Mouse (Mus musculus): ENCODE measurements around the gene Pm20d2.

The Pm20d2 gene

GRCm38 (mm10) chr4:33189735-33190036, at the start of gene Pm20d2:
Pm20d2 (minus strand) TSS chr4:33189737.
- DNase-seq (ENCODE audit: low spot score in 2 of 2): no peak

GRCm38 (mm10) chr4:33230881-33231280, 41.3 kb upstream of the Pm20d2 start:
- no peak for DNase-seq (ENCODE audit: low spot score in 2 of 2)

- no peak for DNase-seq (ENCODE audit: low spot score in 2 of 2)
These were observed 40.1 kb upstream of the Pm20d2 start for GRCm38 (mm10) chr4:33229639-33230038.

- no peak for DNase-seq (ENCODE audit: low spot score in 2 of 2)
These were observed 37.6 kb upstream of the Pm20d2 start for GRCm38 (mm10) chr4:33227164-33227563.

DNA sequence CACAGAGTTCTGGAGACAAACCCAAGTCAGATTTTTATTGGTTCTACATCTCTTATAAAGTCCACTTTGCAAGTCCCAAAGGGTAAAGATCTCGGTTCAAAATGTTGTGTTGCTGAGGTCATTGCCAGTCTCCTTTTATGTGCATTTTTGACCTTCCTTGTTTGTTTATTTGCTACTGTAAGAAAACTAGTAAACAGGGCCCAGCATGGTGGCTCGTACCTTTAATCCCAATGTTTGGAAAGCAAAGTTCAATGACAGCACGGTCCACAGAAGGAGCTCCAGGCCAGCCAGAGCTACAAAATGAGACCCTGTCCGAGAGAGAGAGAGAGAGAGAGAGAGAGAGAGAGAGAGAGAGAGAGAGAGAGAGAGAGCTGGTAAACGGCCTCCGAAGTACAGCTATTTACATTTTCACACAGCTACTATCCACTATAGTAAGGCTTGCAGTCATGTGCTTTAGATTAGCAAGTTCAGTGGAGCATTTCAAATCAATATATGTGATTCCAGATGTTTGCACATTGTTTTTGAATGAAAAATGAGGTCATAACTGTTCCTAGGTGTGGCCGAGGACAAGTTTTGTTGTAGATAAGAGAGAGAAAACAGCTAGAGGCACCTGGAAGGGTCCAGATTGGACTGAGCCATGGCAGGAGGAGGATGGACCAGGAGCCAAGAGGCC, 34.6 kb upstream of the Pm20d2 start:
- DNase-seq (ENCODE audit: low spot score in 2 of 2): no peak

DNA sequence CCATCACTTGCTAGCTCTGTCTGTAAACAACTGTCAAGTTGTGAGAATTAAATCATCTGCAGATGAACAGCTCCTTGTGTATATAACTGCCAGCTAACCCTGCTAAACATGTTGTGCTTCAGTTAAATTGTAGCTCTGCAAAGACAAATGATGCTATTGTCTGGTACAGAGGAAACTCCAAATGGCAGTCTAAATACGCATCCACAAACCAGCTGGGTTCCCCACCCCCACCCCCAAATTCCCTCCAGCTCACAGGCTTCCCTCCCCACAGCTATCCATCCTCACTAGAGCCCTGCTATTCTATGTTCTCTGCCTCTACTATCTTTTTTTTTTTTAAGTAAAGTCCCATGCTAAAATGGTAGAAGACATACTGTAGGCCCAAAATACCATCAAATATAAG, 32.3 kb upstream of the Pm20d2 start:
- DNase-seq (ENCODE audit: low spot score in 2 of 2): no peak

GRCm38 (mm10) chr4:33208881-33209841, 19.6 kb upstream of the Pm20d2 start, which contains the start of gene Srsf12:
Srsf12 (plus strand) TSS chr4:33208991.
- DNase-seq (ENCODE audit: low spot score in 2 of 2): peak; percentile 2 to 28

- no peak for DNase-seq (ENCODE audit: low spot score in 2 of 2)
These were observed 18.0 kb upstream of the Pm20d2 start for GRCm38 (mm10) chr4:33207551-33207950.

DNA sequence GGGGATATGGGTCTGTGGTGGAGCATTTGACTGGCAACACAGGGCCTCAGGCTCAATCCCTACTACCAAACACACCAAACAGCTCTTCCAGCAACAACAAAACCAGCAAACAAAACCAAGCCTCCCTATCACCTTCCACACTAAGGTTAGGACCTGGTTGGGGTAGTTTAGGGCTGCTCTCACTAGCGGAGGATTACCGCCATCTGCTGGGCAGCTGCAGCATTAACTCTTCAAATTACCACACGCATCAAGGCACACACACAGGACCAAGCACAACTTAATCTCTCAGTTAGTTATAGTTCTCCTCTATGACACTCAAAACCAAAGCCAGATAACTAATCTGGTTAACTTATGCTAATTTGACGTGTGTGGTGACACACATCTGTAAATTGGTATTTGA, 15.1 kb upstream of the Pm20d2 start:
- peak; percentile 3 to 43 for DNase-seq (ENCODE audit: low spot score in 2 of 2)

GRCm38 (mm10) chr4:33198117-33198516, 8.6 kb upstream of the Pm20d2 start:
- no peak for DNase-seq (ENCODE audit: low spot score in 2 of 2)

- DNase-seq (ENCODE audit: low spot score in 2 of 2): peak; percentile 16 to 29
These were observed 479 bp downstream of the Pm20d2 start for GRCm38 (mm10) chr4:33188781-33189734.

DNA sequence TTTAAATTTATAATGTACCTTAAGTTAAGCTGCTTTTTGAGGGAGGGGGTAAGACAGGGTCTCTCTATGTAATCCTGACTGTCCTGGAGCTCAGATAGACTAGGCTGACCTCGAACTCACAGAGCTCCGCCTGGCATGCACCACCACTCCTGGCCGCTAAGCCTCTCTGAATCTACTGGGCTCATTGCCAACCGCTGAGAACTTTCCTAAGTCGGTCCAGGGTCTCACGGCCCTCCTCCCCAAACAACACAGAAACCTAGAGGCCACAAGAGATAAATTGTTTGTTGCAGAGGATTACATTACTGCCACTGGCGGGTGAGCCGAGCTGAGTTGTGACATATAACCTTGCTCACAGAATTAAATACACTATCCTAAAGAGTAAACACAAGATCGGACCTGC, 1.4 kb downstream of the Pm20d2 start:
- DNase-seq (ENCODE audit: low spot score in 2 of 2): no peak

GRCm38 (mm10) chr4:33183477-33183876, 6.1 kb downstream of the Pm20d2 start:
- no peak for DNase-seq (ENCODE audit: low spot score in 2 of 2)

DNA sequence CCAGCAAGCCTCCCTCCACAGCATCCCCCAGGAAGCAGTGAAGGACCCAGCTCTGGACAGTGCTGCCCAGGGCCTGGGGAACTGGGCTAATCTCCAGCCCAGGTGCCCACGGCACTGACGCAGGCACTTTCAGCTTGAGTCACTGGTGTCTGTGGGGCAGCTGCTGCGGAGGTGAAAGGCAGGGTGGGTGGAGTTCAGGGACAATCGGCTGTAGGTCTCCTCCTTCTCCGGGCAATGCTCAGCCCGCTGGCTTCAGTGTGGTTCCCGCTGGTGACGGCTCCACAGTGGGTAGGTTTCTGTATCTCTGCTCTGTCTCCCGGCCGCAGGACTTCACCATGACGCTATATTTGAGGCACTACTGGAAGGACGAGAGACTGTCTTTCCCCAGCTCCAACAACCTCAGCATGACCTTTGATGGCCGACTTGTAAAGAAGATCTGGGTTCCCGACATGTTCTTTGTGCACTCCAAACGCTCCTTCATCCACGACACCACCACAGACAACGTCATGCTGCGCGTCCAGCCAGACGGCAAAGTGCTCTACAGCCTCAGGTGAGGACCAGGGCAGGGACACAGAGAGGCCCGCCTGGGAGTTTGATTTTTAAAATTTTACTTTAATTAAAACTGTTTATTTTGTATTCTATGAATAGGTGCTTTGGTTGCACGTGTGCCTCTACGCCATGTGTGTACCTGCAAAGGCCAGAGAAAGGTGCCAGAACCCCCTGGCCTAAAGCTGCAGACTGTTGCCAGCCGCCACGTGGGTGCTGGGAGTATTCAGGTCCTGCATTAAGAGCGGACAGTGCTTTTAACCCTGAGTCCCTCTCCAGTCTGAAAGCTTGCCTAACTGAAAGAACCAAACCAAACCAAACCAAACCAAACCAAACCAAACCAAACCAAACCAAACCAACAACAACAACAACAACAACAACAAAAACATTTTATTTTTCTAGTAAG, 37.2 kb downstream of the Pm20d2 start:
- no peak for DNase-seq (ENCODE audit: low spot score in 2 of 2)

- no peak for DNase-seq (ENCODE audit: low spot score in 2 of 2)
These were observed 40.4 kb downstream of the Pm20d2 start for GRCm38 (mm10) chr4:33149150-33149549.

- peak; percentile 27 to 47 for DNase-seq (ENCODE audit: low spot score in 2 of 2)
These were observed 41.7 kb downstream of the Pm20d2 start for GRCm38 (mm10) chr4:33147825-33148224.

GRCm38 (mm10) chr4:33146679-33147291, 42.8 kb downstream of the Pm20d2 start:
- DNase-seq (ENCODE audit: low spot score in 2 of 2): no peak

GRCm38 (mm10) chr4:33132221-33132620, 57.3 kb downstream of the Pm20d2 start, which contains the start of gene Gabrr1:
Gabrr1 (plus strand) TSS chr4:33132521.
- DNase-seq (ENCODE audit: low spot score in 2 of 2): no peak

- no peak for DNase-seq (ENCODE audit: low spot score in 2 of 2)
These were observed 64.0 kb downstream of the Pm20d2 start for GRCm38 (mm10) chr4:33125409-33126084.

- peak; percentile 5 to 38 for DNase-seq (ENCODE audit: low spot score in 2 of 2)
These were observed 65.0 kb downstream of the Pm20d2 start for GRCm38 (mm10) chr4:33124493-33124892.
